Mouse (Mus musculus) cerebellum, adult 2 months (tissue): ENCODE measurements around the gene Ppp1r14d.

Source experiments
- CTCF ChIP-seq: fragments of 200-500 bp; IDR thresholded peaks from 2 replicates; pipeline ENCODE4 v1.5.1; 2011; ENCODE audit warnings: low read depth, mild to moderate bottlenecking, control low read depth, low read length, moderate library complexity, borderline replicate concordance; ENCODE audit not compliant: insufficient read depth
- POLR2A ChIP-seq: fragments of 200-500 bp; IDR thresholded peaks from 2 replicates; pipeline ENCODE4 v1.6.1; 2011; ENCODE audit warnings: low read length, control low read depth, borderline replicate concordance; ENCODE audit not compliant: insufficient read depth

- TF ChIP-seq CTCF (no peak), POLR2A (no peak)
Observed at GRCm38 (mm10) chr2:119171574-119171973, 58.1 kb downstream of the Ppp1r14d start.
